Mouse (Mus musculus) brain, embryonic 14.5 days (tissue): ENCODE data around the gene Sobp.

Experiments used
- CTCF ChIP-seq: fragments of 200-500 bp; IDR thresholded peaks from 2 replicates; pipeline ENCODE4 v1.5.1; 2012; ENCODE audit warnings: inconsistent platforms, mild to moderate bottlenecking, moderate library complexity, borderline replicate concordance; ENCODE audit not compliant: insufficient read depth, insufficient read length; ENCODE audit errors: extremely low read depth
- POLR2A ChIP-seq: fragments of 200-500 bp; IDR thresholded peaks from 2 replicates; pipeline ENCODE4 v1.6.1; 2012; ENCODE audit warnings: mild to moderate bottlenecking, inconsistent platforms, borderline replicate concordance; ENCODE audit not compliant: poor library complexity, insufficient read depth, insufficient read length, severe bottlenecking; ENCODE audit errors: extremely low read depth

DNA sequence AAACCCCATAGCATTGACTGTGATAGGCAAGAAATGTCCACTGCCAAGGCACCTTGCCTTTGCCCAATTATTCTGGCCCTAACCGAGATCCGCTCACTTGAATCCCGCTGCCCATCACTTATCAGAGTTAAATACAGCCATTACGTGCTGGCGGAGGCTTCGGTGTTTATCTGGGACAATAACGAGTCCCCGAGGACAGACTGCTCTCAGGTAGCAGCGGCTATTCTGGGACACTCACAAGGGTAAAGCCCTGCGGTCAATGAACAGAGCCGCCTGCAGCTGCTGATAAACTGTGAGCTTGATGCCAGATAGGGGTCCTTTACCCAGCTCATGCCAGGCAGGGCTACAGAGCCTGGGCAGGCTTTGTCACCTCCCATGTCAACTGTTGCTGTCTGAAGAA lies 166.2 kb downstream of the Sobp start:
- TF ChIP-seq CTCF (no peak), POLR2A (no peak)
